In genomic region chr13:37434841-37435240, GRCm38 (mm10) we compare ENCODE assay signal across 9 mouse cellular contexts.
DNase-seq lines count a peak whose midpoint lies in the region; ATAC-seq and TF ChIP-seq lines count a peak whose summit lies in the region.
"Had no signal": no experiment of that assay in that cellular context is flagged by ENCODE, and none has a peak within 500 bp of the region (broad histone marks: within the 10 kb centered on the region; RNA-seq: fewer than 3 reads in every experiment).

No protein-coding gene starts in this region.

- H3K79me2 ChIP-seq in MEL (ENCODE audit: control insufficient read depth, insufficient read depth, low read length, poor library complexity) = no peaks in the 10 kb centered on the region

- no peak for TF ChIP-seq RAD21 in MEL (IDR thresholded peaks at IDR 0.05; ENCODE audit: low read depth, low read length)

- no peak for TF ChIP-seq POLR2A in MEL (IDR thresholded peaks at IDR 0.05; ENCODE audit: control insufficient read depth in 1 of 2, insufficient read depth in 1 of 2, low read depth in 1 of 2, low read length in 2 of 2, poor library complexity in 1 of 2)

- no peak for ATAC-seq in heart, postnatal 0 days (ENCODE audit: insufficient read depth, low read depth)
- ATAC-seq in liver, embryonic 16.5 days (ENCODE audit: low read depth) = no peak
- ATAC-seq in erythroid progenitor cell, adult 5-6 weeks (replicated peaks; ENCODE audit: low FRiP score, poor library complexity, severe bottlenecking) = no peak
- no peak for ATAC-seq in monocyte, adult 5-6 weeks (replicated peaks; ENCODE audit: insufficient number of reproducible peaks, low FRiP score, low TSS enrichment, poor library complexity, severe bottlenecking)

- DNase-seq in heart, adult 11 months = peak; percentile 92
- no peak for DNase-seq in heart, postnatal 25 days (ENCODE audit: low spot score)
- no peak for DNase-seq in MEL (ENCODE audit: low read depth, low spot score)
- no peak for DNase-seq in heart, postnatal 0 days (ENCODE audit: low spot score)
- no peak for DNase-seq in right cerebral cortex, postnatal 4 days
- DNase-seq: adrenal gland, postnatal 25 days had no signal

- WGBS in heart, postnatal 0 days = 33% methylated on average over 9 of the region's 9 CpGs
- WGBS in liver, embryonic 16.5 days (ENCODE audit: insufficient replicate concordance) = 13% methylated on average over 9 of the region's 9 CpGs

- intact Hi-C loops in heart, postnatal 25 days (cut with DNase I) = loop anchor here (1.0 to 5.0 kb wide), 5 partner anchors 17 to 772 kb away; no protein-coding TSS in a partner anchor

- H3K9me3 ChIP-seq in MEL (replicated peaks; ENCODE audit: insufficient read depth, low read length) = no peaks in the 10 kb centered on the region
- H3K9me3 ChIP-seq in heart, postnatal 0 days (replicated peaks; ENCODE audit: control insufficient read depth, low read length) = no peaks in the 10 kb centered on the region
- H3K9me3 ChIP-seq in liver, embryonic 16.5 days (replicated peaks; ENCODE audit: control insufficient read depth, low read length) = no peaks in the 10 kb centered on the region

- no peak overlapping the region; the same call in 1 of the 2 replicates for H3K9ac ChIP-seq in MEL (ENCODE audit: control insufficient read depth, low read depth, low read length, poor library complexity, severe bottlenecking)
- peak overlapping the region; percentile 23; the same call in 1 of the 2 replicates for H3K9ac ChIP-seq in heart, postnatal 0 days (replicated peaks; ENCODE audit: low read depth, low read length)
- H3K9ac ChIP-seq in liver, embryonic 16.5 days (ENCODE audit: low read depth, low read length) = no peak overlapping the region; the same call in 1 of the 2 replicates

- H3K27ac ChIP-seq in MEL (ENCODE audit: control insufficient read depth, low read depth, low read length) = no peak overlapping the region
- H3K27ac ChIP-seq in heart, postnatal 0 days (ENCODE audit: low read depth) = peak overlapping the region; percentile 70
- no peak overlapping the region for H3K27ac ChIP-seq in liver, embryonic 16.5 days (ENCODE audit: low read length)

- peak overlapping the region; percentile 38 to 64 for H3K4me3 ChIP-seq in MEL (ENCODE audit: control insufficient read depth in 1 of 2, insufficient read depth in 1 of 2, low read depth in 2 of 2, low read length in 2 of 2)
- H3K4me3 ChIP-seq in heart, postnatal 0 days (ENCODE audit: low read depth, low read length) = peak overlapping the region; percentile 44
- H3K4me3 ChIP-seq in liver, embryonic 16.5 days (ENCODE audit: low read depth, low read length) = peak overlapping the region; percentile 37

- TF ChIP-seq EP300 in MEL (IDR thresholded peaks at IDR 0.05; ENCODE audit: low read depth in 1 of 2, low read length in 2 of 2) = no peak
- TF ChIP-seq EP300 in heart, postnatal 0 days (IDR thresholded peaks at IDR 0.05; ENCODE audit: low read depth) = no peak

- H3K4me1 ChIP-seq in MEL (ENCODE audit: control insufficient read depth in 1 of 2, insufficient read depth in 2 of 2, low read length in 2 of 2) = peaks cover 0 to 5% of the 10 kb centered on the region in 2 experiments; a peak in 1 of 4 replicates
- peaks cover 6% of the 10 kb centered on the region for H3K4me1 ChIP-seq in heart, postnatal 0 days (ENCODE audit: control insufficient read depth, insufficient read depth)
- H3K4me1 ChIP-seq in liver, embryonic 16.5 days (ENCODE audit: control insufficient read depth, low read depth, low read length) = no peaks in the 10 kb centered on the region; the same call in 1 of the 2 replicates

- H3K27me3 ChIP-seq in MEL (ENCODE audit: control insufficient read depth in 1 of 2, insufficient read depth in 2 of 2, low read length in 2 of 2) = peaks cover 0 to 4% of the 10 kb centered on the region in 2 experiments; a peak in 2 of 4 replicates
- H3K27me3 ChIP-seq in heart, postnatal 0 days (ENCODE audit: control insufficient read depth, insufficient read depth, low read length) = no peaks in the 10 kb centered on the region
- H3K27me3 ChIP-seq in liver, embryonic 16.5 days (ENCODE audit: control insufficient read depth, insufficient read depth, low read depth, low read length) = no peaks in the 10 kb centered on the region

- peak overlapping the region; percentile 67 for H3K4me2 ChIP-seq in heart, postnatal 0 days (ENCODE audit: low read depth, low read length)
- H3K4me2 ChIP-seq in liver, embryonic 16.5 days (ENCODE audit: low read depth, low read length) = peak overlapping the region; percentile 61

- H3K36me3 ChIP-seq in MEL (ENCODE audit: control insufficient read depth in 1 of 2, insufficient read depth in 2 of 2, low read length in 2 of 2) = peaks cover 0 to 3% of the 10 kb centered on the region in 2 experiments; a peak in 1 of 4 replicates
- H3K36me3 ChIP-seq in heart, postnatal 0 days (replicated peaks; ENCODE audit: control insufficient read depth, insufficient read depth, low read length) = no peaks in the 10 kb centered on the region
- H3K36me3 ChIP-seq in liver, embryonic 16.5 days (ENCODE audit: control insufficient read depth, insufficient read depth) = no peaks in the 10 kb centered on the region

- no peak for TF ChIP-seq CTCF in MEL (IDR thresholded peaks at IDR 0.05 in 2 of 3, conservative IDR thresholded peaks at IDR 0.05 in 1 of 3; ENCODE audit: control insufficient read depth in 1 of 3, insufficient read depth in 1 of 3, low read depth in 2 of 3, low read length in 3 of 3, poor library complexity in 1 of 3, severe bottlenecking in 1 of 3)
- TF ChIP-seq CTCF in heart, postnatal 0 days (IDR thresholded peaks at IDR 0.05; ENCODE audit: low read depth) = no peak

TF ChIP-seq in MEL, 35 proteins besides CTCF, POLR2A, EP300 and RAD21:
- TF ChIP-seq MYC (IDR thresholded peaks at IDR 0.05; ENCODE audit: low read depth, low read length) (no peak), MYB (IDR thresholded peaks at IDR 0.05; ENCODE audit: low read depth, low read length) (no peak), POLR2AphosphoS2 (IDR thresholded peaks at IDR 0.05; ENCODE audit: low read length) (no peak), ZC3H11A (IDR thresholded peaks at IDR 0.05; ENCODE audit: low read depth, low read length) (no peak), MXI1 (IDR thresholded peaks at IDR 0.05; ENCODE audit: low read depth, low read length) (no peak), MEF2A (IDR thresholded peaks at IDR 0.05; ENCODE audit: extremely low read depth, insufficient replicate concordance, low read depth, low read length, poor library complexity, severe bottlenecking) (no peak), ETS1 (IDR thresholded peaks at IDR 0.05; ENCODE audit: low read depth, low read length) (no peak), TBP (IDR thresholded peaks at IDR 0.05; ENCODE audit: low read depth, low read length) (no peak), CHD2 (IDR thresholded peaks at IDR 0.05; ENCODE audit: low read length) (no peak), NELFE (IDR thresholded peaks at IDR 0.05; ENCODE audit: low read depth, low read length) (no peak), NRF1 (IDR thresholded peaks at IDR 0.05; ENCODE audit: insufficient read depth, low read depth, low read length, poor library complexity, severe bottlenecking) (no peak), ELF1 (IDR thresholded peaks at IDR 0.05; ENCODE audit: low read depth, low read length) (no peak), SMC3 (IDR thresholded peaks at IDR 0.05; ENCODE audit: low read depth, low read length) (no peak), CHD1 (IDR thresholded peaks at IDR 0.05; ENCODE audit: low read depth, low read length) (no peak), JUND (IDR thresholded peaks at IDR 0.05; ENCODE audit: low read depth, low read length) (no peak), RCOR1 (IDR thresholded peaks at IDR 0.05; ENCODE audit: low read depth, low read length) (no peak), UBTF (IDR thresholded peaks at IDR 0.05; ENCODE audit: borderline replicate concordance, insufficient read depth, low read depth, low read length) (no peak)
